Mouse (Mus musculus) kidney, adult 9 months (tissue): ENCODE data around the gene Zrsr1.

ENCODE experiments used
- DNase-seq: peaks from one replicate; pipeline ENCODE4 v3.0.0; 2022

The Zrsr1 gene

GRCm38 (mm10) chr11:22971835-22972709, at the start of gene Zrsr1:
Gene Zrsr1 (plus strand): TSS chr11:22972005.
- peak; percentile 87 for DNase-seq

DNA sequence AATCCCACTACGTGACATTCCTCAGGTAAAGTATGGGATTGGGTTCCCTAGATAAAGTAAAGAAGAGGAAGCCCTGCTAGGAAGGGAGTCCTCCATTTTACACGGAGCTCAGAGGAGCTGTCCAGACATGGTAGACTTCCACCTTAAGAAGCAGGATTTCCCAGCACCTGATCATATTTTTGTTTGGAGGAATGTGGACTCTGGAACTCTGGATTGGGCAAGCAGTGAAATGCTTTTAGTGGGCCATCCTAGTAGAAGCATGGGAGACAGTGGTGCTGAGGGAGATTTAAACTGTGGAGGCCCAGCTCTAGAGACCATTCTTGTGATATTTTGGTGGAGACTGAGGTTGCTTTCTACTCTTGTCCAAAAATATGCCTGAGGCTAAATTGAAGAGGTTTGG, 49.3 kb upstream of the Zrsr1 start:
- peak; percentile 42 for DNase-seq

DNA sequence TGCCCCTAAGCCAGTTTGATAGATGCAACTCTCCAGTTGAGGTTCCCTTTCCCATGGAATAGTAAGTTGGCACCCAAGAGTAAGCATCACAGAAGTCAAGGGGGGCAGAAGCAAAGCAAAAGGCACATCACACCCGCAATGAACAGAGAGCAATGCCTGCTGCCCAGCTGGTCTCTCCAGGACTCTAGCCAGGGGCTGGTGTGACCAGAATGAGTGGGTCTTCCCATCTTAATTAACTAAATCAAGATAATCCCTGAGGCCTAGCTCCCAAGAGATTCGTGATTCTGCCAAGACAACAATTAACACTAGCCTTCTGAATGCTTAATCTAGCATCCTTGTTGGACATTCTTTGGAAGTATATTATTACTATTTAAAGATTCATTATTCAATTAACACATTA, 48.2 kb upstream of the Zrsr1 start:
- no peak for DNase-seq

DNA sequence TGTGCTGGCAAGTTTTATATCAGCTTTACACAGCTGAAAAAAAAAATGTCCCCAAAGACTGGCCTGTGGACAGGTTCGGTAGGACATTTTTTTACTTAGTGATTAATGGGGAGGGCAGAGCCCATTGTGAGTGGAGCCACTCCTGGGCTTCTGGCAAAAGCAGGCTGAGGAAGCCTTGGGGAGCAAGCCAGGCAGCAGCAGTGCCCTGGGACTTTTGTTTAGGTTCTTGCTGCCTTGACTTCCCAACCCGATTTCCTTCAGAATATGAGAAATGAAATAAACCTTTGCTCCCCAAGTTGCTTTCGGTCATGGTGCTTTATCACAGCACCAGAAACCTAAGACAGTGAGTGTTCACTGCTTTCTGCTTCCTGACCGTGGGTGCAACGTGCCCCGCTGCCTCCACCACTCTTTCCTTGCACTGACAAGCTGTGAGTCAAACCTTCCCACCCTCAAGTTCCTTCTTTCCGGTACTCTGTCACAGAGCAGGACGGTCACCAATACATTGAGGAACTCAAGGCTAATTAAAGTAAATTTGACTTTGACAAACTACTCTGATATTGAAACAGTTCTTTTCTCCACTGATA, 43.1 kb upstream of the Zrsr1 start:
- DNase-seq: no peak

DNA sequence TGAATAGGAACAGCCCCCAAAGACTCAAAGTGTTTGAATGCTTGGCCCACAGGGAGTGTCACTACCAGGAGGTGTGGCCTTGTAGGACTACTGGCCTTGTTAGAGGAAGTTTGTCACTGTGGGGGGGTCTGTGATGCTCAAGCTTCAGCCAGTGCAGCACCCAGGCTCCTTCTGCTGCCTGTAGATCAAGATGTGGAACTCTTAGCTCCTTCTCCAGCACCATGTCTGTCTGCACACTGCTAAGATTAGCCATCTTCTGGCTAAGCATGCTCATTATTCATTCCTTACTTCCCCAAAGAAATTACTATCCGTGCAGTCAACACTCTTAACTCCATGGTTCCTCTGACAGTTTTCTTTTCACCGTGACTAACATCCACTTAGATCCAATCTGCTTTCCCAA, 41.7 kb upstream of the Zrsr1 start:
- no peak for DNase-seq

GRCm38 (mm10) chr11:22931320-22931905, 40.4 kb upstream of the Zrsr1 start:
- no peak for DNase-seq

- DNase-seq: no peak
Observed at GRCm38 (mm10) chr11:22932167-22932566, 39.6 kb upstream of the Zrsr1 start.

DNA sequence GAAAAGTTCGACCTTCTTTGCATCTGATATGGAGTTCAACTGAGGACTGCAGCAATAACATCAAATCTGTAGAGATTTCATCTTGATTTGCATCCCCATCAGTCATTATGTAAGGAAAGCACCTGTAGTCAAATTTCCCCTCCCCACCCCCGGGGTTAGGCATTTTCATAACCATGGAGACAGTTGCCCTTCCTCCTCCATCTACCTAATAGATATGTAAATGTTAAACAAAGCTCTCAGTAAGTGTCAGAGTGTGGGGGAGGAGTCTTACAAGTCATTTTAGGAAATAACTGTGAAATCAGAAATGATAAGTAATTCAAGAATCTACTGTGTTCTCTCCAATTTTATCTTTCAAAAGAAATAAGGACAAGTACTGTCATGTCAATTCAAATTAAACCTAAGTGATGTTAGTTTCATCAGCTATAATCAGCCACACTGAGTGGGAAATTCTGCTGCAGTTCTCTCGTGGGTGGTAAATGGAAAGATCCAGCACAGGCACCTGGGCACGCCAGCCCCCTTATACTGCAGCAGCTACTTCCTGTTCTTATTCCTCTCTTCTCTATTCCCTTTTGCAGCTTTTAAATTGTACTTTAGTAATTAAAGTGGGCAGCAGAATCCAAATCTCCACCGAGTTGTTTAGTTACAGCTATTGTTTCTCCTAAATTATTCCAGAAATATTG, 35.2 kb upstream of the Zrsr1 start:
- DNase-seq: no peak

- no peak for DNase-seq
Observed at GRCm38 (mm10) chr11:22937716-22938316, 34.0 kb upstream of the Zrsr1 start.

GRCm38 (mm10) chr11:22938983-22939382, 32.8 kb upstream of the Zrsr1 start:
- no peak for DNase-seq

DNA sequence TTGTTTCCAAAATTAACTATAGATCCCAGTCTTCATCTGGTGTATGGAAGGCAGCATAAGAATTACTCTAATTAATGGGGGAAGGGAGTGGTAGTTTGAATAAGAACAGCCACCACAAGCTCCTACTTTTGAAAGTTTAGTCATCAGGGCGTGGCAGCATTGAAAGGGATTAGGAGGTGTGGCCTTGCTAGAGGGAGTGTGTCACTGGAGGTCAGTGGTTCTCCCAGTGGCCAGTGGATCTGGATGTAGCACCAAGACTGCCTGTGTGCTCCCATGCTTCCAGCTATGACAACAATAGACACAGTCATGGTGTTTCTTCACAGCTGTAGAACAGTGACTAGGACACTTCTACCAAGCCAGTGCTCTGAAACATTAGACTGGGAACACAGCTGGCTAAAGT, 22.7 kb upstream of the Zrsr1 start:
- no peak for DNase-seq

DNA sequence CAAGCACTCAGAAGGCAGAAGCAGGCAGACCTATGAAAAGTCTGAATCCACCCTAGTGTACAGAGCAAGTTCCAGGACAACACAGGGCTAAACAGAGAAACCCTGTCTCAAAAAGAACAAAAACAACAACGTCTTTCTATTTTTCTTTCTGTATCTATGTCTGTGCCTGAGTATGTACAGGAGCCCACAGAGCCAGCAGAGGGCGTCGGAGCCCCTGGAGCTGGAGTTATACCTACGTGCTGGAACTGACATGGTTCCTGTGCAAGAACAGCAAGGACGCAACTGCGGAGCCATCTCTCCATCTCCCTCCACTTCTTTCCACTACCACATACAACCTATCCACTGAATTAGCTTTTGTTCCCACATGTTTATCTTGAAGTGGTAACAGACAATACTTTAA, 21.7 kb upstream of the Zrsr1 start:
- DNase-seq: no peak

DNA sequence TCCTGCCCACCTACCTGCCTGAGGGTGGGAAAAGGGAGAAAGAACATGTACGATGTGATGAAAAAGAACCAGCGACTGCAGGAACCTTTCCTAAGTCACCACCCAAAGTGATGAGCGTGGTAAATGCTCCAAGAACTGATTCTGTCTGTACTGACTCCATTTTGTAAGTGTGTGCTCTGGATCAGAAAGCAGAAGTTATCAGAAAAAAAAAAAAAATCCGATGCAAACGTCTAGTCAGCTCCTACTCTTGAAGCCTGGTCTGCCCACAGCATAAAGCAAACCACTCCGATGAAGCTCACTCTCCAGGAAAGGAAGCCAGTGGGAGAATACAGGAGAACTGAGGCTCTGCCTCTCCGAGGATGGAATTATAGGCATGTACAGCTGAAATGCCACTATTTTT, 19.1 kb upstream of the Zrsr1 start:
- DNase-seq: no peak

- DNase-seq: no peak
Observed at GRCm38 (mm10) chr11:22956346-22956745, 15.5 kb upstream of the Zrsr1 start.

DNA sequence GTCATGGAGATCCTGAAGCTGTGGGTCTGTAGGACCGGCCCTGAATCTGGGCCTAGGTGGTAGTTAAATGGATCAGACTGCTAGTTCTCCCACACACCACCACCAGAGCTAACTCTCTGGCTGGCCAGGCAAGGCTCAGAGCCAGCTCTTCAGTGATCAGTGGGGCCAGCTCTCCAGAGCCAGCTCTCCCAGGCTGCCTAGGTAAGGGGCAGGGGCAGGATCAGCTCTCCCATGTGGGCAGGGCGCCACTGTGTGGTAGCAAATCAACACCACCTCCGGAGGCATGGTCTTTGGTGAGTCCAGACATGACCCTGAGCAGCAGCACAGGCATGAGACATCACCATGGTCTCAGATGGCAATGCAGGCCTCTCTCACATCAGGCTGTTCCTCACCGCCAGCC, 15.0 kb upstream of the Zrsr1 start:
- DNase-seq: peak; percentile 90

DNA sequence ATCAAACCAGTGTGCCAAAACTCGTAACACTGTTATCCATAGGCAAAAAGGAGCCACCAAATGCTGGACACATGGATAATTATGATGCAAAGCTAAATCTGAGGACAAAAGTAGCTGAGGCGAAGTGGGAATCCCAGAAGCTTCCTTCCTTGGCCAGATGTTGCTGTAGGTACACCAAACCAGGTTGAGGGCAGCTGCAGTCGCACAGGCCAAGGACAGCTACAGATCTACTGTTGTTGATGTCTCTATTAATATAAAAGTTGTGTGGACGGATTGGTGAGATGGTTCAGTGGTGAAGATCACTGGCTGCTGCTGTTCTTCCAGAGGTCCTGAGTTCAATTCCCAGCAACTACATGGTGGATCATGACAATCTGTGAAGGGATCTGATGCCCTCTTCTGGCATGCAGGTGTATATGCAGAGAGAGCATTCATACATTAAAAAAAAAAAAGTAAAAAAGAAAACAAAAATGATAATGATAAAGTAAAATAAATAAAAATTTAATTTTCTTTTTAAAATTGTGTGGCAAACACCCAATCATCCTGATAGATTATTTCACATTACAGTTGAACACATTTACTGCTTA, 13.9 kb upstream of the Zrsr1 start:
- peak; percentile 22 for DNase-seq

- no peak for DNase-seq
Observed at GRCm38 (mm10) chr11:22962101-22962500, 9.7 kb upstream of the Zrsr1 start.

DNA sequence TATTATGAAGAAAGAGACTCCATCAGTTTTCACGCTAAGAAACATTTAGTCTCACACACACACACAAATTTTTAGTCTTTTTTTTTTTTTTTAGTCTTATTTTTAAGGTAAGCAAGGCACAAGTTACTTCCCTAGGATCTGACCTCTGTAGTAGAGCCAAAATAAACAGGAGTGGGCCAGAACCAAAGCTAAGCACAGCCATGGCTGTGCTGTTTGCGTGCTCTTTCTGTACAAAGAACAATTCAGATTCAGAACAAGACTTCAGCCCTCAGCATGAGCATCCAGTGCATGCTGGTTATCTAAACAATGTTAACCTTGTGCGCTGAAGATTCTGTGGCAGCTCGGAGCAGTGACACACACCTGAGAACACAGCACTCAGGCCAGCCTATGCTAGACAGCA, 7.4 kb upstream of the Zrsr1 start:
- DNase-seq: no peak

- DNase-seq: no peak
Observed at GRCm38 (mm10) chr11:22965503-22965902, 6.3 kb upstream of the Zrsr1 start.

DNA sequence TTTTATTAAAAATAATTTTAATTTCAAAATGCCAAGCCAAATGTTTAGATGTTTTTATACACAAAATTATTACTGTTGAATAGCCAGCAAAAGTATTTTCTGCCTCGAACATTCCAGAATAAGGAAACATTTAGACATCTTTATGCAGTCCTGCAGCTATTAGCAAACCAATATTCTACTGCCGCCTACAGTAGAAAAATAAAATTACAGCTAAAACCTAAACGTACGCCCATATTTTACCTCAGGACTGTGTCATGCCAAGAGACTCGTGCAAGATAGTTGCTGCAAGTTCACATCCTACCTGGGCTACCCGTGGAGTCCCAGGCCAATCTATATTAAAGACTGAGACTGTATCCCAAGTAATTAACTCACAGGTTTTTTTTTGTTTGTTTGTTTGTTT, 2.3 kb upstream of the Zrsr1 start:
- peak; percentile 42 for DNase-seq

- DNase-seq: no peak
Observed at GRCm38 (mm10) chr11:22970546-22970945, 1.3 kb upstream of the Zrsr1 start.

DNA sequence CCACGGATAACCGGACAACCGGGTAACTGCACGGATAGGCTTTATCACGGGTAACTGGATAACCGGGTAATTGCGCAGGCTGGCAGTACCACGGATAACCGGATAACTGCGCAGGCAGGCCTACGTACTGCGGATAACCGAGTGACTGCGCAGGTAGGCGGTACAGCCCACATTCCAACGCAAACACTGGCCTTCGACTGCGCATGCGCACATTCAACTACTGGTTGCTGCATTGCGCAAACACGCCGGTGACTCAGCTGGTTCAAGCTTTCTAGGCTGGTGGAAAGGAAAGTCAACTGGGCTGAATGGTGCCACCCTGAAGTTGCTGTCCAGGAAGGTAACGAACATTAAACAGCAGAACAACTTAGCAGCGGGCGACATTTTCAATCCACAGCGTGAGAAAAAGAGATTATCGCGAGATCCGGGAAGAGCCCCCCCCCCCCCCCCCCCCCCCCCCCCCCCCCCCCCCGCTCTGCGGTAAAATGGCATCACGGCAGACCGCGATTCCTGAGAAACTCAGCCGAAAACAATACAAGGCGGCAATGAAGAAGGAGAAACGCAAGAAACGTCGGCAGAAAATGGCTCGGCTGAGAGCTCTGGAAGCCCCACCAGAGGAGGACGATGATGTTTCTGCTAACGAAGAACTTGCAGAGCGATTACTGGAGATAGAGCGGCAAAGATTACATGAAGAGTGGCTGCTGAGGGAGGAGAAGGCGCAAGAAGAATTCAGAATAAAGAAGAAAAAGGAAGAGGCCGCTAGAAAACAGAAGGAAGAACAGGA, 1.1 kb downstream of the Zrsr1 start:
- peak; percentile 87 for DNase-seq
